Mouse (Mus musculus) left cerebral cortex, postnatal 36 days (tissue): ENCODE data around the gene Wnk2. TPM values are rescaled to one million over a fixed set of nuclear protein-coding genes. Genes with fewer than 3 reads are reported as not detected.
"Not testable (repeated sequence)": the region's sequence is repeated elsewhere in the genome, so short reads cannot be mapped to it uniquely, and the experiment has no call there.

Experiments
- DNase-seq, 2 experiments: peaks; one replicate each; pipeline ENCODE4 v3.0.0; 2021 to 2022; ENCODE audit warnings: low spot score in 2 of 2, mixed read lengths in 1 of 2
- intact Hi-C: fragments of 180-260 bp; cut with DNase I; formaldehyde crosslinking; loops from one replicate; pipeline ENCODE4 v1.15.1; 2025
- total RNA-seq, 2 experiments: library from RNA; stranded (reverse); gene quantifications; 2 replicates each; pipeline ENCODE4 v1.2.3; 2021

Wnk2 gene
- total RNA-seq, 2 experiments from 2014 or later, result 116 to 137 TPM

- peak; percentile 38 to 60 for DNase-seq
- intact Hi-C loops, result no loop called here
Observed at GRCm38 (mm10) chr13:49069393-49069792, 78.4 kb downstream of the Wnk2 start.

- DNase-seq, result no peak
- intact Hi-C loops, result no loop called here
Observed at GRCm38 (mm10) chr13:49064257-49064656, 83.6 kb downstream of the Wnk2 start.

- intact Hi-C loops, result no loop called here
- no peak for DNase-seq
Observed at GRCm38 (mm10) chr13:49060456-49060855, 87.4 kb downstream of the Wnk2 start.

GRCm38 (mm10) chr13:49058528-49058927, 89.3 kb downstream of the Wnk2 start:
- no peak for DNase-seq
- intact Hi-C loops, result loop anchor here (5.0 kb wide), 1 partner anchor 114 kb away; no protein-coding TSS in a partner anchor

- intact Hi-C loops, result loop anchor here (5.0 kb wide), 1 partner anchor 116 kb away; no protein-coding TSS in a partner anchor
- no peak for DNase-seq
Observed at GRCm38 (mm10) chr13:49056304-49056703, 91.5 kb downstream of the Wnk2 start.

DNA sequence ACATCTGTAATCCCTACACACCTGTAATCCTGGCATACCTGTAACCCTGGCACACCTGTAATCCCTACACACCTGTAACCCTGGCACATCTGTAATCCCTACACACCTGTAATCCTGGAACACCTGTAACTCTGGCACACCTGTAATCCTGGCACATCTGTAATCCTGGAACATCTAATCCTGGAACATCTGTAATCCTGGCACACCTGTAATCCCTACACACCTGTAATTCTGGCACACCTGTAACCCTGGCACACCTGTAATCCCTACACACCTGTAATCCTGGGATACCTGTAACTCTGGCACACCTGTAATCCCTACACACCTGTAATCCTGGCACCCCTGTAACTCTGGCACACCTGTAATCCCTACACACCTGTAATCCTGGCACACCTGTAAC, 93.1 kb downstream of the Wnk2 start:
- DNase-seq, result not testable (repeated sequence)

GRCm38 (mm10) chr13:49053333-49053732, 94.5 kb downstream of the Wnk2 start:
- DNase-seq, result no peak
- intact Hi-C loops, result no loop called here

More for the DNA sequence above, 93.1 kb downstream of the Wnk2 start:
- intact Hi-C loops, result loop anchor here (5.0 kb wide), 1 partner anchor 118 kb away; no protein-coding TSS in a partner anchor

DNA sequence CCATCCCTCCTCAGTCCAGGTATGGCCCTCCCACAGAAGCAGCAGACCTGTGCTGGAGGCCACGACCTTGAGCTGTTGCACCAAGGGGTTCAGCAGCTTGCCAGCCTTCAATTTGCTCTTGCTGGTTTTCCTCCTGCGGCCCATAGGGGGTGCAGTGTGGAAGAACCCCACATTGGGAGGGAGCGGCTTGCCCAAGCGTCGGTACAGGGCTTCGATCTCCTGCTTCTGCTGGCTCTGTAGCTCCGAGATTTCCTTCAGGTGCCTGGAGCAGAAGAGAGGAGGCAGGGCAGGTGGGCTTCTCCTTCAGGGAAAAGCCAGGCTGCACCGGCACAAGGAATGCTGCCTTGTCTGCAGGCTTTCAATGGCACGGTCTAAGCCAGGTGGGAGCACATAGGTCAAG, 95.3 kb downstream of the Wnk2 start:
- intact Hi-C loops, result no loop called here
- DNase-seq, result no peak

DNA sequence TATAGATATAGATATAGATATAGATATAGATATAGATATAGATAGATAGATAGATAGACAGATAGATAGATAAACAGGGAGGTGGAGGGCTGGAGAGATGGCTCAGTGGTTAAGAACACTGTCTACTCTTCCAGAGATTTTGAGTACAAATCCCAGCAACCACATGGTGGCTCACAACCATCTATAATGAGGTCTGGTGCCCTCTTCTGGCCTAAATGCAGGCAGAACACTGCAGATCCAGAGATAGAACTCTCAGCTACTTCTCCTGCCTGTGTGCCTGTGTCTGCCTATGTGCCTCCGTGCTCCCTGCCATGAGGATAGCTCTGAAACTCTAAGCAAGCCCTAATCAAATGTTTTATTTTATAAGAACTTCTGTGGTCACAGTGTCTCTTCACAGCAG, 100.4 kb downstream of the Wnk2 start:
- intact Hi-C loops, result no loop called here
- no peak for DNase-seq

DNA sequence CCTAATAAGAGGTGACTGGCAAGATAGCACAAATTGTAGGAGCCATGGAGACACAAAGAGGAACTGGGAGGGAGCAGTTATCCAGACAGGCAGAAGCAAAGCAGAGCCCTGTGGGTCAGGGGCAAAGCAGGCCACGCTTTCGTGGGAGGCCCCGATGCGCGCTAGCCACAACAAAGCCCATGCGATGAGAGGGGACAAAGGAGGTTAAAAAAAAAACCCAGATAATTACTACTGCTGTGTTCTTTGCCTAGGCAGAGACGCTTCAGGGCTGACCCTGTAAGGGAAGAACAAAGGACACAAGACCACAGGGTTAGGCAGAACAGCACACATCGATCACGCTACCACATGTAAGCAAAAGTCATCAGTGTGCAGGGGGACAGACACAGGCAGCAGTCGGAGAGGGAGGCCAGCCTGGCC, 103.7 kb downstream of the Wnk2 start:
- intact Hi-C loops, result no loop called here
- no peak for DNase-seq

DNA sequence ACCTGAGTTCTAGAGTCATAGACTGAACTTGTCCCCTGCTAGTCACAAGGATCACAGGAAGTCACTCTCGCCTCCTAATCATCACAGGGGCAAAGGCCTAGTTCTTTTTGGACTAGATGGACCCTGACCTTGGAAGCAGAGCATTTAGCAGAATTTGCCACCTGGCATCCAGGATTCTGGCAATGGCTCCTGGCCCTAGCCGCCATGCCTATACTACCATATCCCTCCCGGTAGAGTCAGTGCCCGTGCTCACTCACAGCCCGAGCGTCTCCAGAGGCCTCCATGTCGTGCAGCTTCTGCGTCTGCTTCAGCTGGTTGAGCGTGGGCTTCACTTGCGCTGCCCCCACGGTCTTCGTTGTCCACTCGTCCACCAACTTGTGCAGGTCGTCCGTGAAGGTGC, 105.4 kb downstream of the Wnk2 start:
- DNase-seq, result no peak
- intact Hi-C loops, result no loop called here

GRCm38 (mm10) chr13:49036928-49037574, 110.8 kb downstream of the Wnk2 start:
- intact Hi-C loops, result no loop called here
- DNase-seq, result no peak

DNA sequence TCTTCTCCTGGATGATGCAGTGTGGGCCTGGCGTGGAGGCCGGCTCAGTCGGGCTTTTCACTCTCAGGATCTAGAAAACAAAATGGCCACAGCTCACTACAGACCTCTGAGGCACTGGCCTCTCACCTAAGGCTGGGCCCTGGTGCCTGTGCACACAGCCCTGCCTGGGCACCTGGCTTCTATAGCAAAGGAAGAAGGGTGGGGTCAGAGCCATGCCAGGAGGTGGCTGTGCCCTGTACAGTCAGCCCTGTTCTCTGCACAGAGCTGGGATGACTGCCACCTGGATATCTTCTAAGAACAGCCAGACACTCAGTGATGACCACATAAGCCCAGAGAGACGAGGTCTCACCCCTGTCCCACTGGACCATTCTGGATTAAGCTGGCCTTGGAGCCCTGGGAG, 111.4 kb downstream of the Wnk2 start:
- no peak for DNase-seq
- intact Hi-C loops, result no loop called here

DNA sequence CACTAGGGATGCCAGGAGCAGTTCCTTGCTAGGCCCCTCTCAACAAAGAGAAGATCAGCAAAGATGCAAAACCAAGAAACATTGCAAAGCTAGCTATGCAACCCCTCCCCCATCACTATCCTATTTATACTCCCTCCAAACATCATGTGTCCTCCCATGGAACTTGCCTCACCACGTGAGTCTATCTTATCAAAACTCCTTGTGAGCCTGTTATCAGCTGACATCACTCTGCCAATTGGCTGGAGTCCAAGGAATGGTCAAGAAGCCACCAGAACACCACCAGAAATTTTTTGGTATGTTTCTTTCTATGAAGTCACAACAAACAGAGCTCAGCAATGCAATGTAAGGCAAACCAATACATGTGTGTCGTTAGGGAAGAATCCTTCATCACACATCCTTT, 116.8 kb downstream of the Wnk2 start:
- intact Hi-C loops, result no loop called here
- DNase-seq, result no peak

GRCm38 (mm10) chr13:49028757-49029539, 118.9 kb downstream of the Wnk2 start:
- intact Hi-C loops, result no loop called here
- no peak for DNase-seq

- no peak for DNase-seq
- intact Hi-C loops, result no loop called here
Observed at GRCm38 (mm10) chr13:49027057-49027456, 120.8 kb downstream of the Wnk2 start.

GRCm38 (mm10) chr13:49025521-49025920, 122.3 kb downstream of the Wnk2 start:
- intact Hi-C loops, result no loop called here
- no peak for DNase-seq

DNA sequence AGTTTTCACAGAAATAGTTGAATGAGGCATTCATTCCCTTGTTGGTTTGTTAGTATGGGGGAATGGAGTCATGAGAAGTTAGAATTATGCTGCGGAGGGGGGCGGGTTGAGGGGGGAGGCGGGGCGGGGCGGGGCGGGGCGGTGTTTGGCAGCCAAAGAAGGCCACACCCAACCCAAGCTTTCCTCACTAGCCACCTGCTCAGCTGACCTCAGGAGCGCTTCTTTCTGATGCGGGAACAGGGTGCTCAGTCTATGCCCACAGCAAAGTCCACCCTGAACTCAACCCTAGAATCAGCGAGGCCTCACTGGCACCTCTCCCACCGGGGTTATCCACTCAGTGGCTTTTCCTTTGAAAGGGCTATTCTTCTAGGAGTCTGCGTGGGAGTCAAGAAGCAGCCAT, 123.1 kb downstream of the Wnk2 start:
- intact Hi-C loops, result no loop called here
- DNase-seq, result no peak

DNA sequence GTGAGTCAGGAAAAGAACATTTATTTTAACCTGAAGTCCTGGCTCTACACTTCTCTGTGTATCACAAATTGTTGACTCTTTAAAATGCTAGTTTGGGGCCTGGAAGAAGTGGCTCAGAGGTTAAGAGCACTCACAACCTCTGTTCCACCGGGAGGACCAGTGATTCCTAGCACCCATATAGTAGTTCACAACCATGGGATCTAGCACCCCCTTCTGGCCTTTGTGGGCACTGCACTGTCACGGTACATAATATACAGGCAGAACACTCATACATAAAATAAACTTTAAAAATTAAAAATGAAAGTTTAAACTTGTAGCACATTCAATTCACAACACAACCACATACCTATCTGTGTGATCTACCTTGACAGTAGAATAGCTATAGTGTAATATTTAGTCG, 126.1 kb downstream of the Wnk2 start:
- intact Hi-C loops, result no loop called here

GRCm38 (mm10) chr13:49020152-49020551, 127.7 kb downstream of the Wnk2 start:
- DNase-seq, result no peak
- intact Hi-C loops, result no loop called here

More for the DNA sequence above, 126.1 kb downstream of the Wnk2 start:
- no peak for DNase-seq

DNA sequence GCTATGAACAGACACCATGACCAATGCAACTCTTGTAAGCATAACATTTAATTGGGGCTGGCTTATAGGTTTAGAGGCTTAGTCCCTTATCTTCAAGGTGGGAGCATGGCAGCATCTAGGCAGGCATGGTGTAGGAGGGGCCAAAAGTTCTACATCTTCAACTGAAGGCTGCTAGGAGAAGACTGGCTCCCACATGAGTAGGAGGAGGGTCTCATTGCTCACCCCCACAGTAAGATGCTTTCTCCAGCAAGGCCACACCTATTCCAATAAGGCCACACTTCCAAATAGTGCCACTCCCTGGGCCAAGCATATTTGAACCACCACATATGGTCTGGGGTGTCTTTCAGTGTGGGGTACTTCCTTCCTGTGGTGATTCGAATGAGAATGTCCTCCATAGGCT, 130.4 kb downstream of the Wnk2 start:
- intact Hi-C loops, result no loop called here
- no peak for DNase-seq
